Mouse (Mus musculus) heart, embryonic 11.5 days (tissue): Measurements from ENCODE around the gene Clta. TPM values are rescaled to one million over a fixed set of nuclear protein-coding genes. Genes with fewer than 3 reads are reported as not detected.

Source experiments
- ATAC-seq: fragments of 200-750 bp; cut with Nextera tagmentation; replicated peaks from 2 replicates; pipeline ENCODE4 v1.8.0; 2017; ENCODE audit warnings: moderate library complexity; ENCODE audit not compliant: insufficient number of reproducible peaks, low FRiP score, low TSS enrichment
- H3K27ac ChIP-seq: fragments of 300-500 bp; sonication (generic); 2 replicates; pipeline ENCODE4 v1.5.1; 2014; ENCODE audit warnings: mild to moderate bottlenecking, low read depth, low read length
- H3K27me3 ChIP-seq: fragments of 300-500 bp; sonication (generic); 2 replicates; pipeline ENCODE4 v1.6.1; 2014; ENCODE audit warnings: mild to moderate bottlenecking, low read length, mixed read lengths; ENCODE audit not compliant: control insufficient read depth, insufficient read depth
- H3K36me3 ChIP-seq: fragments of 300-500 bp; sonication (generic); 2 replicates; pipeline ENCODE4 v1.6.1; 2014; ENCODE audit warnings: mild to moderate bottlenecking, low read length, moderate library complexity, mixed read lengths; ENCODE audit not compliant: control insufficient read depth, insufficient read depth
- H3K4me1 ChIP-seq: fragments of 300-500 bp; sonication (generic); 2 replicates; pipeline ENCODE4 v1.6.1; 2014; ENCODE audit warnings: low read length; ENCODE audit not compliant: control insufficient read depth, insufficient read depth
- H3K4me2 ChIP-seq: fragments of 300-500 bp; sonication (generic); 2 replicates; pipeline ENCODE4 v1.6.1; 2014; ENCODE audit warnings: mild to moderate bottlenecking, moderate library complexity
- H3K4me3 ChIP-seq: fragments of 300-500 bp; sonication (generic); 2 replicates; pipeline ENCODE4 v1.5.1; 2014; ENCODE audit warnings: low read depth, low read length
- H3K9ac ChIP-seq: fragments of 300-500 bp; sonication (generic); 2 replicates; pipeline ENCODE4 v1.6.1; 2014; ENCODE audit warnings: mild to moderate bottlenecking, low read depth, low read length, moderate library complexity
- H3K9me3 ChIP-seq: fragments of 300-500 bp; sonication (generic); replicated peaks from 2 replicates; pipeline ENCODE4 v1.6.1; 2016; ENCODE audit warnings: low read length; ENCODE audit not compliant: control insufficient read depth
- WGBS: fragments of 180-500 bp; shearing (Covaris S2); extraction: QIAGEN DNeasy Blood & Tissue Kit; methylation state at CpG from one replicate; pipeline ENCODE4 v1.1.7; 2014; ENCODE audit not compliant: insufficient replicate concordance; 5-methylcytosine and 5-hydroxymethylcytosine counted together
- polyA plus RNA-seq: library from polyadenylated mRNA; unstranded; fragments of >200 nt; fragmentation: Nextera tagmentation; extraction: Ambion mirVana; gene quantifications from 2 replicates; pipeline ENCODE4 v1.2.1, GENCODE M21; 2014

Gene Clta
- polyA plus RNA-seq, 1 experiment from 2014 or later: 157 TPM

DNA sequence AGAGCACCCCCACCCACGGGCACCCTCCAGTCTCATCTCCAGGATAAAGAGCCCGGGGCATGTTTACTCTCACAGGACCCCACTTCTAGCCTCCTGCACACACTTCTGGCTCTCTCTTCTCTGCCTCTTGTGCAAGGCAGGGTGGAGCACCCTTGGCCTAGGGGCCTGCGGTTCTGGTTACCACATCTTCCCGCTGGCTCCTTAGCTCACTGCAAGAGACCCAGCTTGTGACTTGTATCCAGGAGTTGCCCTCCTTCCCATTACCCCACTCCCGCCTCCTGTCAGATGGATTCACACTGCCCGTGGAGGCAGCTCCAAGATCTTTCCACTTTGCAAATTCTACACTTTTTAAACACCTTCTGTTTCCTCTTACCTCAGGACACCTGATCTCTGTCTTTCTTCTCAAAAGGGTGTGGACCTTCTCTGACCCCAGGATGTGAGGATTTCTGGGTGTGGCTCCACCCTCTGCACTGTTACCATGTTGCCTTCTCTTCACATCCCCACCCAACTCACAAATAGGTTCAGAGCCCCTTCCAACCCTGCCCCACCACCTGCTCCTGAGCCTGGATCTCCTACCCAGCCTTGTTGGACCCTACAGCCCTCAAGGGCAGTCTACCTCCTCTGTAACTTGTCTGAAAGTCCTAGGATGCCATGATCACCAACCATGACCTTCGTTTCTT, 38.3 kb upstream of the Clta start:
- WGBS: 78% methylated on average over 7 of the region's 7 CpGs
- Histone ChIP-seq H3K36me3 (no peaks in the 10 kb centered on the region), H3K4me3 (no peak overlapping the region), H3K9ac (no peak overlapping the region), H3K27me3 (no peaks in the 10 kb centered on the region), H3K27ac (no peak overlapping the region; the same call in 1 of the 2 replicates), H3K4me1 (peaks cover 41% of the 10 kb centered on the region), H3K4me2 (no peak overlapping the region), H3K9me3 (no peaks in the 10 kb centered on the region)
- ATAC-seq: no peak

- no peak overlapping the region for H3K27ac ChIP-seq
These were observed 35.6 kb upstream of the Clta start for GRCm38 (mm10) chr4:43968650-43969049.

DNA sequence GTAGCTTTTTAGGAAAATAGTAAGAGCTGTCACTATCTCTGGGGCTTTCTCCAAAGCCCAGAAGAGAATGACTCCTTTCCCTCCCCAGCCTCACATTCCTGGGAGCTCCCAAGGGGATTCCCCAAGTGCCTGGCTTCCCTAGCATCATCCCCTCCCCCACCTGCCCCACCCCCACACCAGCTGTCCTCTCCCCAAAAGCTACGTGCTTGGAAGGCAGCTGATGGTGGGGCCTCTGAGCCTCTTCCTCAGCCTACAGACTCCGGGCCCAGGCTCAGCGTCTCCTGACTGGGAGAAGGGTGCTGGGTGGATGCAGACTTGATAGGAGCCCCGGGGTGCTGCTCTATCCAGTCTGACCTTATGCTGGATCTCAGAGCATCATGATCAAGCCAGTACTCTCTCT, 34.9 kb upstream of the Clta start:
- no peak for ATAC-seq
- H3K4me1 ChIP-seq: peaks cover 46% of the 10 kb centered on the region
- no peaks in the 10 kb centered on the region for H3K9me3 ChIP-seq
- H3K36me3 ChIP-seq: no peaks in the 10 kb centered on the region
- no peak overlapping the region for H3K4me2 ChIP-seq
- H3K4me3 ChIP-seq: no peak overlapping the region
- H3K27ac ChIP-seq: 0 out of 2 replicates have a peak overlapping the region, but pooled peaks have one; percentile 10
- H3K9ac ChIP-seq: no peak overlapping the region
- no peaks in the 10 kb centered on the region for H3K27me3 ChIP-seq
- 23% methylated on average over 4 of the region's 4 CpGs for WGBS

More at GRCm38 (mm10) chr4:43968650-43969049, 35.6 kb upstream of the Clta start:
- H3K9me3 ChIP-seq: no peaks in the 10 kb centered on the region
- peaks cover 53% of the 10 kb centered on the region for H3K4me1 ChIP-seq
- 0 out of 2 replicates have a peak overlapping the region, but pooled peaks have one; percentile 28 for H3K9ac ChIP-seq
- ATAC-seq: no peak
- H3K36me3 ChIP-seq: no peaks in the 10 kb centered on the region
- H3K4me3 ChIP-seq: no peak overlapping the region
- no peaks in the 10 kb centered on the region for H3K27me3 ChIP-seq
- 46% methylated on average over 13 of the region's 13 CpGs for WGBS
- H3K4me2 ChIP-seq: peak overlapping the region; percentile 29; the same call in 1 of the 2 replicates

- Histone ChIP-seq H3K9ac (no peak overlapping the region), H3K4me3 (no peak overlapping the region), H3K36me3 (no peaks in the 10 kb centered on the region), H3K9me3 (no peaks in the 10 kb centered on the region), H3K4me1 (peaks cover 34% of the 10 kb centered on the region), H3K27me3 (no peaks in the 10 kb centered on the region), H3K4me2 (no peak overlapping the region), H3K27ac (no peak overlapping the region)
- ATAC-seq: no peak
- WGBS: 83% methylated on average over 20 of the region's 20 CpGs
These were observed 33.6 kb upstream of the Clta start for GRCm38 (mm10) chr4:43970393-43971330.

DNA sequence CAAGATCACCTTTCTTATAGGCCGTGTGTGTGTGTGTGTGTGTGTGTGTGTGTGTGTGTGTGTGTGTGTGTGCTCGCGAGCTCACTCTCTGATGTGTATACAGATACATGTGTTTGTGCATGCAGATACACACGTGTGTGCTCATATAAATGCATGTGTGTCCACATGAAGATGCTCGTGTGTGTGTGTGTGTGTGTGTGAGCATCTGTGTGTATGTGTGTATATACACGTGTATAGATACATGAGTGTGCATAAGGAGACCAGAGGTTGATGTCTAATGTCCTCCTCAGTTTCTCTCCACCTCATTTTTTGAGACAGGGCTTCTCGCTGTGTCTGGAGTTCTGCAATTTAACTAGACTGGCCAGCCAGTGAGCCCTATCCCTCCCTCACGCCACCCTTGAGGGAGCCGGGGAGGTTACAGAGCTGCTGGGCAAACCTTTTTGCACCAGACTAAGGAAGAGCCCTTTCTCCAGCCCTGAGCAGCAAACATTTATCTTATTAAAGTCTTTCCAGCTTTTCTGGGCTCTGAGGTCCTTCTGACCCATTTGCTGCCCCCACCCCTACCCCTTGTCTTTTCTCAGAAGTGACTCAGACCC, 32.6 kb upstream of the Clta start:
- H3K4me2 ChIP-seq: peak overlapping the region; percentile 42
- H3K36me3 ChIP-seq: no peaks in the 10 kb centered on the region
- H3K9ac ChIP-seq: peak overlapping the region; percentile 47; the same call in 1 of the 2 replicates
- H3K27me3 ChIP-seq: no peaks in the 10 kb centered on the region
- H3K9me3 ChIP-seq: no peaks in the 10 kb centered on the region
- H3K27ac ChIP-seq: peak overlapping the region; percentile 88
- H3K4me3 ChIP-seq: no peak overlapping the region
- 59% methylated on average over 9 of the region's 9 CpGs for WGBS
- no peak for ATAC-seq
- H3K4me1 ChIP-seq: peaks cover 34% of the 10 kb centered on the region

DNA sequence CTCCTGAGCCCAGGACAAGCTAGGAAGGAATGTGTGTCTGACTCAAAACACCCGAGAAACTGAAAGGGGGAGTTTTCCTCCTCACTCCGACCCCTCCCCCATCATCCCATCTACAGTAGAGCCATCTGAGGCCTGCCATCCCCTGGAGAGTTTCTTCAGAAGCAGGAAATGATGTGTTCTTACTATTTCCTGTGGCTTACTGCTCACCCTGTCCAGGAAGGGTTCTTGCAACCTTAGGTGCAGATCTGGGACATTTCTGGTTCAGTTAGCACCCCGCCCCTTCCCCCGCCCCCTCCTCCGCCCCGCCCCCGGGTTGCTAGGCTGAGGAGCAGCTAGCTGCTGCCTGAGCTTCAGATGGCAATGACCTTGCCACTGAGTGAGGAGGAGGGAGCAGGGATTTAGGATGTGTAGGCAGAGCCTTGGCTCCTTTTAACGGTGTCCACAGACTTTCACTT, 32.1 kb upstream of the Clta start:
- no peaks in the 10 kb centered on the region for H3K9me3 ChIP-seq
- 2% methylated on average over 8 of the region's 8 CpGs for WGBS
- peak overlapping the region; percentile 42 for H3K4me2 ChIP-seq
- H3K36me3 ChIP-seq: no peaks in the 10 kb centered on the region
- H3K27me3 ChIP-seq: no peaks in the 10 kb centered on the region
- H3K27ac ChIP-seq: peak overlapping the region; percentile 88
- peak; percentile 45; the same call in 1 of the 2 replicates for ATAC-seq
- no peak overlapping the region for H3K4me3 ChIP-seq
- peaks cover 34% of the 10 kb centered on the region for H3K4me1 ChIP-seq
- H3K9ac ChIP-seq: no peak overlapping the region

DNA sequence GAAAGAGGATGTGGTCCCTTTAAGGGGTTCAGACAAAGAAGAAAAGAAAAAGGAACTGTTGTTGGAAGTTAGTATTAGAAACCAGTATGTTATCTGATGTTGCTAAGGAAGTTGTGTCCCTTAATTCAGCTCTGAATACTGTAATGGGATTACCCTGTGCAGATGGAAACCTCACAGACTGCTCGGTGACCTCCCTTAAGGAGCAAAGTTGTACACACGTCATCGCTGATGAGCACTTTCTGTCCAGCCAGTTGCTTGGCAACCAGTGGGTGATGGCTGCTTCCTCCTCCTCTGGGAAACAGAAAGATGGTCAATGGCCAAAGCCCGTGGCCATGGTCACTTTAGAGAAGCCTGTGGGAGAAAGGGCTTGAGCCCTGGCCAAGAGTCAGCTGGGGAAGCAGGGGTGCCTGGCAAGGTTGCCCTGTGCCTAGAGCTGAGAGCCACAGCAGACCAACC, 30.7 kb upstream of the Clta start:
- Histone ChIP-seq H3K36me3 (no peaks in the 10 kb centered on the region), H3K9me3 (no peaks in the 10 kb centered on the region), H3K4me3 (no peak overlapping the region), H3K4me2 (no peak overlapping the region), H3K4me1 (peaks cover 28% of the 10 kb centered on the region), H3K27ac (no peak overlapping the region), H3K27me3 (no peaks in the 10 kb centered on the region), H3K9ac (no peak overlapping the region)
- ATAC-seq: no peak
- WGBS: 50% methylated on average over 4 of the region's 4 CpGs

GRCm38 (mm10) chr4:43974914-43975616, 29.2 kb upstream of the Clta start:
- WGBS: 85% methylated on average over 9 of the region's 10 CpGs
- Histone ChIP-seq H3K9me3 (no peaks in the 10 kb centered on the region), H3K4me3 (no peak overlapping the region), H3K4me1 (peaks cover 24% of the 10 kb centered on the region), H3K4me2 (no peak overlapping the region), H3K9ac (0 out of 2 replicates have a peak overlapping the region, but pooled peaks have one; percentile 16), H3K36me3 (no peaks in the 10 kb centered on the region), H3K27ac (no peak overlapping the region), H3K27me3 (no peaks in the 10 kb centered on the region)
- no peak for ATAC-seq
